Mouse (Mus musculus): ENCODE results near the gene Gm3164.
A peak's percentile ranks its signal among the peaks of the same experiment; 100 is the strongest.
"Not testable (repeated sequence)": the region's sequence is repeated elsewhere in the genome, so short reads cannot be mapped to it uniquely, and the experiment has no call there.

Gm3164 gene

GRCm38 (mm10) chr14:4414965-4415835 is at the start of gene Gm3164:
Gene Gm3164, plus strand, starts transcription at chr14:4415448.
- peak in 1 of 2 experiments; percentile 18 for DNase-seq (ENCODE audit: low spot score in 2 of 2)

- not testable (repeated sequence) for DNase-seq (ENCODE audit: low spot score in 2 of 2)
Measured at GRCm38 (mm10) chr14:4368991-4369390, 46.3 kb upstream of the Gm3164 start.

- DNase-seq (ENCODE audit: low spot score in 2 of 2) = peak in 1 of 2 experiments; percentile 10
Measured at GRCm38 (mm10) chr14:4369691-4370090, 45.6 kb upstream of the Gm3164 start.

GRCm38 (mm10) chr14:4377871-4378270 is 37.4 kb upstream of the Gm3164 start:
- peak in 1 of 2 experiments; percentile 10 for DNase-seq (ENCODE audit: low spot score in 2 of 2)

- not testable (repeated sequence) for DNase-seq (ENCODE audit: low spot score in 2 of 2)
Measured at GRCm38 (mm10) chr14:4385606-4386005, 29.6 kb upstream of the Gm3164 start.

- DNase-seq (ENCODE audit: low spot score in 2 of 2) = not testable (repeated sequence)
Measured at GRCm38 (mm10) chr14:4392841-4393530, 22.3 kb upstream of the Gm3164 start.

GRCm38 (mm10) chr14:4397226-4397625 is 18.0 kb upstream of the Gm3164 start, which contains the start of gene Gm3159:
Gene Gm3159, plus strand, starts transcription at chr14:4397526.
- DNase-seq (ENCODE audit: low spot score in 2 of 2) = not testable (repeated sequence)

- DNase-seq (ENCODE audit: low spot score in 2 of 2) = not testable (repeated sequence)
Measured at GRCm38 (mm10) chr14:4398624-4399023, 16.6 kb upstream of the Gm3164 start.

GRCm38 (mm10) chr14:4400115-4400789 is 15.0 kb upstream of the Gm3164 start:
- DNase-seq (ENCODE audit: low spot score in 2 of 2) = not testable (repeated sequence)

- DNase-seq (ENCODE audit: low spot score in 2 of 2) = not testable (repeated sequence)
Measured at GRCm38 (mm10) chr14:4401245-4401644, 14.0 kb upstream of the Gm3164 start.

- not testable (repeated sequence) for DNase-seq (ENCODE audit: low spot score in 2 of 2)
Measured at GRCm38 (mm10) chr14:4403840-4404239, 11.4 kb upstream of the Gm3164 start.

- DNase-seq (ENCODE audit: low spot score in 2 of 2) = not testable (repeated sequence)
Measured at GRCm38 (mm10) chr14:4409939-4410338, 5.3 kb upstream of the Gm3164 start.

GRCm38 (mm10) chr14:4430692-4431091 is 15.4 kb downstream of the Gm3164 start, which contains the start of gene Gm3173:
Gene Gm3173, plus strand, starts transcription at chr14:4430992.
- DNase-seq (ENCODE audit: low spot score in 2 of 2) = not testable (repeated sequence)

GRCm38 (mm10) chr14:4481445-4481844 is 66.2 kb downstream of the Gm3164 start, which contains the start of gene Gm3182:
Gene Gm3182, plus strand, starts transcription at chr14:4481745.
- not testable (repeated sequence) for DNase-seq (ENCODE audit: low spot score in 2 of 2)
